9 mouse cellular contexts compared by ENCODE assay signal in genomic region chr10:126984189-126985004, GRCm38 (mm10). TPM values are rescaled to one million over a fixed set of nuclear protein-coding genes. Genes with fewer than 3 reads are reported as not detected.
DNase-seq lines count a peak whose midpoint lies in the region; ATAC-seq lines count a peak whose summit lies in the region.
"Had no signal": no experiment of that assay in that cellular context is flagged by ENCODE, and none has a peak within 500 bp of the region (broad histone marks: within the 10 kb centered on the region; RNA-seq: fewer than 3 reads in every experiment).

No protein-coding gene starts in this region.

- H3K4me1 ChIP-seq in heart, embryonic 12.5 days (replicated peaks) = peaks cover 90% of the 10 kb centered on the region
- H3K4me1 ChIP-seq in stomach, embryonic 14.5 days (ENCODE audit: control insufficient read depth, insufficient read depth, low read length) = peaks cover 83% of the 10 kb centered on the region

- peak; percentile 63 to 71 for DNase-seq in right cerebral cortex, postnatal 10 days (ENCODE audit: low spot score in 2 of 2)
- DNase-seq in right cerebral cortex, postnatal 4 days = no peak
- DNase-seq in cerebellum, postnatal 25 days = peak; percentile 92 to 96
- peak; percentile 65 for DNase-seq in kidney, postnatal 10 days
- DNase-seq in left cerebral cortex, postnatal 25 days (ENCODE audit: low spot score in 2 of 2) = no peak
- DNase-seq in embryo, embryonic 11 days = no peak

- H3K9me3 ChIP-seq in heart, embryonic 12.5 days (replicated peaks) = no peaks in the 10 kb centered on the region
- no peaks in the 10 kb centered on the region for H3K9me3 ChIP-seq in stomach, embryonic 14.5 days (ENCODE audit: control insufficient read depth, low read depth, low read length)

- H3K27me3 ChIP-seq in heart, embryonic 12.5 days (replicated peaks) = no peaks in the 10 kb centered on the region
- H3K27me3 ChIP-seq in stomach, embryonic 14.5 days (ENCODE audit: control insufficient read depth, insufficient read depth, low read length) = no peaks in the 10 kb centered on the region

- peak overlapping the region; percentile 96 for H3K4me2 ChIP-seq in heart, embryonic 12.5 days
- H3K4me2 ChIP-seq in stomach, embryonic 14.5 days (replicated peaks; ENCODE audit: low read depth, low read length) = peak overlapping the region; percentile 98; the same call in 1 of the 2 replicates

- H3K27ac ChIP-seq in heart, embryonic 12.5 days (ENCODE audit: poor library complexity, severe bottlenecking) = peak overlapping the region; percentile 75
- peak overlapping the region; percentile 35; the same call in 1 of the 2 replicates for H3K27ac ChIP-seq in stomach, embryonic 14.5 days (ENCODE audit: low read length)
- H3K27ac ChIP-seq: macrophage had no signal

- no peaks in the 10 kb centered on the region; the same call in 1 of the 2 replicates for H3K36me3 ChIP-seq in heart, embryonic 12.5 days
- H3K36me3 ChIP-seq in stomach, embryonic 14.5 days (ENCODE audit: control insufficient read depth, insufficient read depth, low read length) = peaks cover 4% of the 10 kb centered on the region; the same call in 1 of the 2 replicates

- 27% methylated on average over 5 of the region's 5 CpGs for WGBS in heart, embryonic 12.5 days
- 18% methylated on average over 5 of the region's 5 CpGs for WGBS in stomach, embryonic 14.5 days

- ATAC-seq in heart, embryonic 12.5 days (ENCODE audit: insufficient number of reproducible peaks, low FRiP score) = no peak
- no peak for ATAC-seq in stomach, embryonic 14.5 days (ENCODE audit: insufficient number of reproducible peaks, insufficient read depth, low FRiP score, low read depth)

- intact Hi-C loops in left cerebral cortex, postnatal 25 days (cut with DNase I) = no loop called here

- H3K4me3 ChIP-seq in heart, embryonic 12.5 days = 0 out of 2 replicates have a peak overlapping the region, but pooled peaks have one; percentile 0
- H3K4me3 ChIP-seq in stomach, embryonic 14.5 days (ENCODE audit: low read depth, low read length) = no peak overlapping the region

- peak overlapping the region; percentile 75 for H3K9ac ChIP-seq in heart, embryonic 12.5 days
- H3K9ac ChIP-seq in stomach, embryonic 14.5 days (replicated peaks; ENCODE audit: low read depth, low read length) = no peak overlapping the region

RNA-seq across cellular contexts. Expression of gene Ctdsp2, which starts 5.9 kb away (rescaled TPM):
- 54.0 and 54.6 TPM in 2 replicates for polyA plus RNA-seq in heart, embryonic 12.5 days (2016; fragmentation: Nextera tagmentation; extraction: Ambion mirVana)
- 103 and 107 TPM in 2 replicates for polyA plus RNA-seq in stomach, embryonic 14.5 days (2014; fragmentation: Nextera tagmentation; extraction: Ambion mirVana)
- 10 to 100 TPM; 69.2 to 80.7 TPM for total RNA-seq in left cerebral cortex, postnatal 25 days (2021)

RNA-seq across cellular contexts. Expression of gene Avil, which starts 16.1 kb away (rescaled TPM):
- 0.19 and 0.22 TPM in 2 replicates for polyA plus RNA-seq in heart, embryonic 12.5 days (2016; fragmentation: Nextera tagmentation; extraction: Ambion mirVana)
- polyA plus RNA-seq in stomach, embryonic 14.5 days (2014; fragmentation: Nextera tagmentation; extraction: Ambion mirVana) = 0.29 and 0.58 TPM in 2 replicates
- under 1 TPM in 1 of 2 experiments, not detected in 1; 0.25 TPM for total RNA-seq in left cerebral cortex, postnatal 25 days (2021)
- polyA plus RNA-seq: macrophage had no signal

RNA-seq across cellular contexts. Expression of gene Tsfm, which starts 46.2 kb away (rescaled TPM):
- 99.2 and 99.4 TPM in 2 replicates for polyA plus RNA-seq in heart, embryonic 12.5 days (2016; fragmentation: Nextera tagmentation; extraction: Ambion mirVana)
- polyA plus RNA-seq in stomach, embryonic 14.5 days (2014; fragmentation: Nextera tagmentation; extraction: Ambion mirVana) = 78.6 and 83.7 TPM in 2 replicates
- total RNA-seq in left cerebral cortex, postnatal 25 days (2021) = 10 to 100 TPM; 30.1 to 37.1 TPM

RNA-seq across cellular contexts. Expression of gene Mettl1, which starts 56.8 kb away (rescaled TPM):
- 37.0 and 37.1 TPM in 2 replicates for polyA plus RNA-seq in heart, embryonic 12.5 days (2016; fragmentation: Nextera tagmentation; extraction: Ambion mirVana)
- polyA plus RNA-seq in stomach, embryonic 14.5 days (2014; fragmentation: Nextera tagmentation; extraction: Ambion mirVana) = 65.5 and 70.6 TPM in 2 replicates
- total RNA-seq in left cerebral cortex, postnatal 25 days (2021) = 1 to 10 TPM; 8.7 to 9.7 TPM

RNA-seq across cellular contexts. Expression of gene Eef1akmt3, which starts 56.9 kb away (rescaled TPM):
- 0.14 and 0.18 TPM in 2 replicates for polyA plus RNA-seq in heart, embryonic 12.5 days (2016; fragmentation: Nextera tagmentation; extraction: Ambion mirVana)
- polyA plus RNA-seq in stomach, embryonic 14.5 days (2014; fragmentation: Nextera tagmentation; extraction: Ambion mirVana) = 0.80 and 1.1 TPM in 2 replicates
- under 1 TPM; 0.16 to 0.25 TPM for total RNA-seq in left cerebral cortex, postnatal 25 days (2021)
- polyA plus RNA-seq: macrophage had no signal

Comparison
In these comparisons a context has a peak if more than half of its experiments do, and no peak if none do; other contexts are left out.
1. DNase-seq: peak in right cerebral cortex, postnatal 10 days (2 of 2), cerebellum, postnatal 25 days (2 of 2) and kidney, postnatal 10 days (single experiment); none in right cerebral cortex, postnatal 4 days (single experiment), left cerebral cortex, postnatal 25 days (0 of 2) and embryo, embryonic 11 days (single experiment).